Mouse (Mus musculus) spleen, postnatal 10 days (tissue): ENCODE measurements around the gene Cebpz.
A peak's percentile ranks its signal among the peaks of the same experiment; 100 is the strongest.

Experiments
- DNase-seq, 2 experiments: peaks; one replicate each; pipeline ENCODE4 v3.0.0; 2021 to 2022; ENCODE audit warnings: low spot score in 2 of 2

Cebpz gene

GRCm38 (mm10) chr17:78903158-78903557, 33.7 kb downstream of the Cebpz start:
- DNase-seq = no peak

GRCm38 (mm10) chr17:78895394-78895793, 41.5 kb downstream of the Cebpz start:
- peak in 1 of 2 experiments; percentile 39 for DNase-seq

GRCm38 (mm10) chr17:78894991-78895390, 41.9 kb downstream of the Cebpz start:
- DNase-seq = no peak

GRCm38 (mm10) chr17:78891020-78891419, 45.8 kb downstream of the Cebpz start:
- no peak for DNase-seq

- DNase-seq = no peak
These were observed 47.7 kb downstream of the Cebpz start for GRCm38 (mm10) chr17:78889184-78889583.

- no peak for DNase-seq
These were observed 48.3 kb downstream of the Cebpz start for GRCm38 (mm10) chr17:78888554-78888953.

- DNase-seq = no peak
These were observed 51.4 kb downstream of the Cebpz start for GRCm38 (mm10) chr17:78885286-78886065.

- DNase-seq = no peak
These were observed 53.6 kb downstream of the Cebpz start for GRCm38 (mm10) chr17:78883291-78883690.

GRCm38 (mm10) chr17:78882401-78883112, 54.3 kb downstream of the Cebpz start, which contains the start of gene Eif2ak2:
Gene Eif2ak2, minus strand, starts transcription at chr17:78882573.
- peak; percentile 74 to 86 for DNase-seq

- peak; percentile 12 to 28 for DNase-seq
These were observed 55.0 kb downstream of the Cebpz start for GRCm38 (mm10) chr17:78881878-78882304.

GRCm38 (mm10) chr17:78873886-78874285, 63.0 kb downstream of the Cebpz start:
- DNase-seq = no peak
